Mouse (Mus musculus) liver, embryonic 12.5 days (tissue): ENCODE measurements at regions not wholly inside any gene's neighbourhood (a gene's known extent, or its start where the extent isn't known, plus 50 kb on each side); places are given as distances from the start of the nearest gene placed in this dataset.

ENCODE experiments used
- ATAC-seq: fragments of 200-750 bp; cut with Nextera tagmentation; 2 replicates; pipeline ENCODE4 v1.8.0; 2017; ENCODE audit warnings: moderate number of reproducible peaks, mild to moderate bottlenecking, moderate library complexity
- H3K27ac ChIP-seq: fragments of 300-500 bp; sonication (generic); 2 replicates; pipeline ENCODE4 v1.5.1; 2016; ENCODE audit warnings: mild to moderate bottlenecking
- H3K27me3 ChIP-seq: fragments of 300-500 bp; sonication (generic); replicated peaks from 2 replicates; pipeline ENCODE4 v1.6.1; 2016; ENCODE audit warnings: mild to moderate bottlenecking, moderate library complexity
- H3K36me3 ChIP-seq: fragments of 300-500 bp; sonication (generic); 2 replicates; pipeline ENCODE4 v1.6.1; 2016; ENCODE audit warnings: mild to moderate bottlenecking, moderate library complexity
- H3K4me1 ChIP-seq: fragments of 300-500 bp; sonication (generic); 2 replicates; pipeline ENCODE4 v1.6.1; 2016
- H3K4me2 ChIP-seq: fragments of 300-500 bp; sonication (generic); 2 replicates; pipeline ENCODE4 v1.6.1; 2016; ENCODE audit warnings: mild to moderate bottlenecking, moderate library complexity
- H3K4me3 ChIP-seq: fragments of 300-500 bp; sonication (generic); 2 replicates; pipeline ENCODE4 v1.5.1; 2016; ENCODE audit warnings: mild to moderate bottlenecking, moderate library complexity
- H3K9ac ChIP-seq: fragments of 300-500 bp; sonication (generic); 2 replicates; pipeline ENCODE4 v1.6.1; 2016; ENCODE audit warnings: mild to moderate bottlenecking, moderate library complexity
- H3K9me3 ChIP-seq: fragments of 300-500 bp; sonication (generic); replicated peaks from 2 replicates; pipeline ENCODE4 v1.6.1; 2016; ENCODE audit warnings: mild to moderate bottlenecking, moderate library complexity
- WGBS: fragments of 180-500 bp; shearing (Covaris S2); methylation state at CpG from one replicate; pipeline ENCODE4 v1.1.7; 2016; ENCODE audit not compliant: insufficient replicate concordance; 5-methylcytosine and 5-hydroxymethylcytosine counted together

- Histone ChIP-seq H3K27me3 (0 out of 2 replicates have a peak, but pooled peaks cover 7% of the 10 kb centered on the region), H3K4me1 (peaks cover 5% of the 10 kb centered on the region), H3K27ac (no peak overlapping the region), H3K36me3 (no peaks in the 10 kb centered on the region), H3K9ac (no peak overlapping the region), H3K4me2 (no peak overlapping the region), H3K9me3 (no peaks in the 10 kb centered on the region), H3K4me3 (no peak overlapping the region)
- 48% methylated on average over 9 of the region's 9 CpGs for WGBS
- peak; percentile 52; the same call in 1 of the 2 replicates for ATAC-seq
These were observed 73.2 kb upstream of the Pmepa1 start for GRCm38 (mm10) chr2:173349510-173349909.

- 37% methylated on average over 4 of the region's 4 CpGs for WGBS
These were observed 73.6 kb upstream of the Pmepa1 start for GRCm38 (mm10) chr2:173349910-173350309.

DNA sequence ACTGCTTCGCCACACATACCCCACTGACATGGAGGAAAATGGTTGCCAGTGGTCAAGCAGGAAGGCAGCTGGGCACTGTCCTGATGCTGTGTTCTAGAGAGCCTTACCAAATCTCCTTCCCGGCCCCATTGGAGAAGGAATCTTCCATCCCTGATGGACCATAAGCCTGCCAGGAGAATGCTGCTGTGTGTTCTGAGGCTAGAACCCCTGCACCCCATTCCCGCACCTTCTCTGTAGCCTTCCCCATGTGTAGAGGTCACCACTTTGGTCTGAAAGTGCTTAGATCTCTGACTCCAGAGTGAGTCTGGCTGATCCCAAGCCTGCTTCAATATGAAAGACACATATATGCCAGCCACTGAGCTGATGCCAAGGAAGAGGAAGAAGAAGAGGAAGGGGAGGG is 74.1 kb upstream of the Pmepa1 start:
- no peaks in the 10 kb centered on the region for H3K36me3 ChIP-seq
- ATAC-seq: no peak
- WGBS: 68% methylated on average over 3 of the region's 3 CpGs

More at GRCm38 (mm10) chr2:173349910-173350309, 73.6 kb upstream of the Pmepa1 start:
- Histone ChIP-seq H3K27me3 (0 out of 2 replicates have a peak, but pooled peaks cover 7% of the 10 kb centered on the region), H3K4me1 (peaks cover 5% of the 10 kb centered on the region), H3K4me2 (no peak overlapping the region), H3K4me3 (no peak overlapping the region), H3K36me3 (no peaks in the 10 kb centered on the region), H3K27ac (no peak overlapping the region), H3K9ac (no peak overlapping the region), H3K9me3 (no peaks in the 10 kb centered on the region)
- ATAC-seq: no peak

DNA sequence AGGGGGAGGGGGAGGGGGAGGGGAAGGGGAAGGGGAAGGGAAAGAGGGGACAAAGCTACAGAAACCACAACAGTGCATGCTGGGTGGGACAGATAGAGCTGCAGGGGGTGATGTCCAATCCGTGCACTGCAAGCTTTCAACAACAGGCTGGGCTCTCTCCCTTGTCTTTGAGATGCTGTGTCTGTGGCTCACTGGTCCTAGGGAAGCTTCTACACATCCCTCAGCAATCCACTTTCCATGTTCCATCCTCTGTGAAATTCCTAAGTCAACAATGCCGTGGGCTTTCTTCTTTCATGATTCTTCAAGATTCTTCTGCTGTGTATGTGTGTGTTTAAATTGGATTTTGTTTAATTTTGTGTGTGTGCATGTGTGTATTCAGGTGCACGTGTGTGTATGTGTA is 74.5 kb upstream of the Pmepa1 start:
- Histone ChIP-seq H3K4me1 (peaks cover 5% of the 10 kb centered on the region), H3K27me3 (0 out of 2 replicates have a peak, but pooled peaks cover 7% of the 10 kb centered on the region), H3K4me2 (no peak overlapping the region), H3K9me3 (no peaks in the 10 kb centered on the region), H3K9ac (no peak overlapping the region), H3K27ac (no peak overlapping the region), H3K4me3 (no peak overlapping the region), H3K36me3 (no peaks in the 10 kb centered on the region)
- ATAC-seq: no peak
- 40% methylated on average over 3 of the region's 3 CpGs for WGBS

More for the DNA sequence above, 74.1 kb upstream of the Pmepa1 start:
- no peak overlapping the region for H3K27ac ChIP-seq
- H3K4me3 ChIP-seq: no peak overlapping the region
- no peak overlapping the region for H3K4me2 ChIP-seq
- H3K27me3 ChIP-seq: 0 out of 2 replicates have a peak, but pooled peaks cover 7% of the 10 kb centered on the region
- peaks cover 5% of the 10 kb centered on the region for H3K4me1 ChIP-seq
- H3K9ac ChIP-seq: no peak overlapping the region
- no peaks in the 10 kb centered on the region for H3K9me3 ChIP-seq

DNA sequence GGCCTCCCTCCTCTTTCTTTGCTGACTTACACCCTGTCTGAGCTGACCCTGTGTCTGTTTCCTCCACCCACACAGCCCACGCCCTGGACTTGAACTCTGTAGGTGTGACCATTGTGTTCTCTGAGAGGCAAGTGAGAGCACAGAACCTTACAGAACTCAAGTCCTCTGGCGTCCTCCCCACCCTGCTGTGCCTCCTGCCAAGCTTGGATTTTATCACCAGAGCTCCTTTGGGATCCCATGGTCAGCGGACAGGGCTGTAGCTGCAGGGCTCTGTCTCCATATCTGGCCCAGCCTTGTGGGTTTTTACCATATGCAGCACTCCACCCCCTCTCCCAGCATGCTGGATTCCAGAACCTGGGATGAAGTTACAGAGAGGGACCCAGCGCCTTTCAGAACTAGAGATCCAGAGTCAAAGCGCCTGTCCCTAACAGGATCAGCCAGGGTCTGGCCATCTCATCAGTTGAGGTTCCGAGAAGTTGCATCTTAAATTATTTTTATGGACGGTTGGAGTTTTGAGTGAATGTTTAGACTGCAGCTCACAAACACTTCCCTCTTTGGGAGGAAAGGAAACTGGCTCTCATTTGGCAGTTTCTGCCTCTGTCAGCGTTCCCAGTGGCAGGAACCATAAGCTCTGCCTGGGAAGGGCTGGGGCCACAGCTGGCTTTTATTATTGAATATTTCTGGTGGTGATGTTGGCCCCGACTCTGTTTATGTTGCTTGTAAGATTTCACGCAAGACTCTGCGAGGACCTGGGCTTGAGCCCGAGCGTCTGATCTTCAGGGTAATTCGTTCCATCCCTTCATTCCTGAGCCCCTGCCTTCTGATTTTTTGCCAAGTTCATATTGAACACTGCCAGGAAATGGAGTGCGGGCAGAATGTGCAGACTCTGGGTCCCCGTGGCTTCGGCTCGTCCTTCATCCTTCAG is 75.8 kb upstream of the Pmepa1 start:
- no peak overlapping the region for H3K4me2 ChIP-seq
- no peaks in the 10 kb centered on the region for H3K9me3 ChIP-seq
- H3K4me1 ChIP-seq: peaks cover 5% of the 10 kb centered on the region
- 0 out of 2 replicates have a peak, but pooled peaks cover 6% of the 10 kb centered on the region for H3K27me3 ChIP-seq
- no peak overlapping the region; the same call in 1 of the 2 replicates for H3K27ac ChIP-seq
- no peak for ATAC-seq
- WGBS: 53% methylated on average over 18 of the region's 18 CpGs
- H3K4me3 ChIP-seq: no peak overlapping the region
- no peak overlapping the region for H3K9ac ChIP-seq
- H3K36me3 ChIP-seq: no peaks in the 10 kb centered on the region

- peaks cover 5% of the 10 kb centered on the region for H3K4me1 ChIP-seq
- no peak overlapping the region for H3K4me3 ChIP-seq
- H3K4me2 ChIP-seq: no peak overlapping the region
- H3K9me3 ChIP-seq: no peaks in the 10 kb centered on the region
- no peak overlapping the region for H3K9ac ChIP-seq
- no peaks in the 10 kb centered on the region for H3K36me3 ChIP-seq
- no peak for ATAC-seq
- 0 out of 2 replicates have a peak, but pooled peaks cover 3% of the 10 kb centered on the region for H3K27me3 ChIP-seq
- WGBS: 62% methylated on average over 3 of the region's 3 CpGs
- H3K27ac ChIP-seq: no peak overlapping the region
These were observed 76.4 kb upstream of the Pmepa1 start for GRCm38 (mm10) chr2:173352756-173353139.

DNA sequence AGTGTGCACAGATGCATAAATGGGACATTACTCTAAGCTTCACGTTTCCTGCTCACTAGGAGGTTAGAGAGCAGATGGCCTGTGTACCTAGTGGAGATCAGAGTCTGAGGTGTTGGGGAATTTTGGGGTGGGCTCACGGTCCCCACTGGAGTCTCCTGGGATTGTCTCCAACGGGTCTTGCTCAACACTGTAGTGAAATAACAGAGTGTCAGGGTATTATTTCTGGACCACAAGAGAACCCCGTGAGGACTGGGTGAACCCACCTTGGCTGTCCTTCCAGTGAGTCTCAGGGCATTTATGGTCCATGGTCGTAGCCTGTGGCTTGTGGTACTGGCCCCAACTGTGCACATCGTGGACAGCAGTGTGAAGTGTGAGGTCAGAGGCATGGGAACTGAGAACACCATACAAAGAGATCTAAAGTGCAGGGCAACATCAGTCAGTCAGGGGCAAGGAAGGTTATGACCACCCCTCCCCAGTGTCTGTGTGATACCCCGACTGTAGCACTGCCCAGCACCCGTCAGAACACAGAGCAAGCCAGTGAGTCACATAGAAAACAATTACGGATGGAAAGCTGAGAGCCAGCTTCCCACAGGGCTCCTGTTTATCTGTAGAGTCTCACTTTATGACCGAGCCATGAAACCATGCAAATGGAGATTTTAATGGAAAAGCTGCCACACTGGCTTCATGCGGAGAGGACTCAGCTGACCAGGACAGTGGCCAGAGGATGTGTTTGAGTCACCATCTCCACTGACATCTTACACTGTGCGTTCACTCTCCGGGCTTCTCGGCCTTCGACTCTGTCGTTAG is 77.3 kb upstream of the Pmepa1 start:
- Histone ChIP-seq H3K4me1 (peaks cover 5% of the 10 kb centered on the region), H3K9ac (no peak overlapping the region), H3K9me3 (no peaks in the 10 kb centered on the region), H3K36me3 (no peaks in the 10 kb centered on the region), H3K4me2 (no peak overlapping the region), H3K27ac (no peak overlapping the region), H3K4me3 (no peak overlapping the region), H3K27me3 (no peaks in the 10 kb centered on the region)
- 73% methylated on average over 16 of the region's 16 CpGs for WGBS
- ATAC-seq: no peak

GRCm38 (mm10) chr2:173356786-173357185 is 80.5 kb upstream of the Pmepa1 start:
- H3K4me1 ChIP-seq: no peaks in the 10 kb centered on the region
- no peak overlapping the region for H3K4me3 ChIP-seq
- H3K27me3 ChIP-seq: no peaks in the 10 kb centered on the region
- H3K9ac ChIP-seq: no peak overlapping the region
- H3K27ac ChIP-seq: no peak overlapping the region
- no peak for ATAC-seq
- no peak overlapping the region for H3K4me2 ChIP-seq
- 54% methylated on average over 5 of the region's 5 CpGs for WGBS
- H3K9me3 ChIP-seq: no peaks in the 10 kb centered on the region
- no peaks in the 10 kb centered on the region for H3K36me3 ChIP-seq

- no peak for ATAC-seq
- H3K4me1 ChIP-seq: no peaks in the 10 kb centered on the region
- no peak overlapping the region for H3K4me3 ChIP-seq
- H3K27ac ChIP-seq: no peak overlapping the region
- no peak overlapping the region for H3K4me2 ChIP-seq
- H3K9me3 ChIP-seq: no peaks in the 10 kb centered on the region
- 14% methylated on average over 24 of the region's 24 CpGs for WGBS
- no peaks in the 10 kb centered on the region for H3K36me3 ChIP-seq
- no peak overlapping the region for H3K9ac ChIP-seq
- peaks cover 43% of the 10 kb centered on the region for H3K27me3 ChIP-seq
These were observed 89.3 kb upstream of the Pmepa1 start for GRCm38 (mm10) chr2:173365441-173366166.

DNA sequence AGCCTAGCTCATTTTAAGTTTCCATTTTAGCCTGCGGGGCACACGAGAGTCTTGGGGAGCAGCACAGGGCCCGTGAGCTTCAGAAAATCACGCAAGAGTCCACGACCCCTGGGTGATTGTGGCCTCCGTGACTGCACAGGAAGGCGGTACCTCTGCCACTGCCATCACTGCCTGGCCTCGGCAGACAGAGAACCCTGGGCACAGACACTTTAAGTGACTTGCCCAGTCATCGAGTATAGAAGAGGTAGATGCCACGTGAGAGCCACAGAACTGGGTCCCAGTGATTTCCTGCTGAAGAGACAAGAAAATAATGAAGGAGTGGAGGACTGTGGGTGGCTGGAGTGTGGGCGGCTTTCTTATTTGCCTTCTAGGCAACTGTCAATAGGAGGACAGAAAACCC is 90.4 kb upstream of the Pmepa1 start:
- Histone ChIP-seq H3K27me3 (peaks cover 43% of the 10 kb centered on the region), H3K27ac (no peak overlapping the region), H3K36me3 (no peaks in the 10 kb centered on the region), H3K9me3 (peaks cover 2% of the 10 kb centered on the region; the same call in 1 of the 2 replicates), H3K9ac (no peak overlapping the region), H3K4me2 (no peak overlapping the region), H3K4me3 (no peak overlapping the region), H3K4me1 (no peaks in the 10 kb centered on the region)
- 46% methylated on average over 11 of the region's 11 CpGs for WGBS
- ATAC-seq: no peak

DNA sequence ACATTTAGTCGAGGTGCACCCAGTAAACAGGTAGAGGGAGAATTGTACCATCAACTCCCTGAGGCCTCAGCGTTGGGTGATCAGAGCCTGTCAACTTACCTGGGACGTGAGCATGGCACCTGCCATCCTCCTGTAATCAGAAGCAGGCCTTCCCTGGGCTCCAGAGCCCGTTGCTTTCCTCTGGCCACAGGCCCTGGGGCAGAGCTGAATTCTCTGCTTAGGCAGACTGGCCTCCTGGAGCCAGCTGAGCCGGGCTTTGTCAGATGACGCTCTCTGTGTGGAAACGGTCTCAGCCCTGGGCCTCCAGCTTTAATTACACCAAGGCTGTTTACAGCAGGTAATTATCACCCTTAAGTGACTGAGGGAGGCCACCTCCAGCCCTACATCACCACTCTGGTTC is 92.6 kb upstream of the Pmepa1 start:
- H3K9ac ChIP-seq: no peak overlapping the region
- ATAC-seq: no peak
- H3K27me3 ChIP-seq: peaks cover 39% of the 10 kb centered on the region
- H3K4me1 ChIP-seq: no peaks in the 10 kb centered on the region
- no peak overlapping the region for H3K27ac ChIP-seq
- H3K36me3 ChIP-seq: no peaks in the 10 kb centered on the region
- H3K9me3 ChIP-seq: peaks cover 14% of the 10 kb centered on the region
- H3K4me2 ChIP-seq: no peak overlapping the region
- 45% methylated on average over 7 of the region's 7 CpGs for WGBS
- no peak overlapping the region for H3K4me3 ChIP-seq
